Mouse (Mus musculus): ENCODE data around the gene Pex16. TPM values are rescaled to one million over a fixed set of nuclear protein-coding genes. Genes with fewer than 3 reads are reported as not detected.

The Pex16 gene
- polyA plus RNA-seq, 1 experiment = 28.2 TPM

- H3K4me1 ChIP-seq = peaks cover 17% of the 10 kb centered on the region
- TF ChIP-seq FLI1 (IDR thresholded peaks at IDR 0.05; ENCODE audit: low read length) (no peak), GATA1 (IDR thresholded peaks at IDR 0.05; ENCODE audit: borderline replicate concordance, low read length) (no peak)
- peaks cover 78% of the 10 kb centered on the region for H3K36me3 ChIP-seq (replicated peaks; ENCODE audit: low read length)
- peaks cover 6% of the 10 kb centered on the region for H3K9me3 ChIP-seq
- peaks cover 18% of the 10 kb centered on the region for H3K27me3 ChIP-seq (replicated peaks)
- H3K4me3 ChIP-seq (replicated peaks) = no peak overlapping the region
Observed at GRCm38 (mm10) chr2:92405687-92406086, 31.2 kb downstream of the Pex16 start.

GRCm38 (mm10) chr2:92408309-92409045 is 34.0 kb downstream of the Pex16 start:
- Histone ChIP-seq H3K27me3 (replicated peaks) (no peaks in the 10 kb centered on the region), H3K36me3 (replicated peaks; ENCODE audit: low read length) (peaks cover 100% of the 10 kb centered on the region), H3K9me3 (no peaks in the 10 kb centered on the region), H3K4me3 (replicated peaks) (no peak overlapping the region), H3K4me1 (no peaks in the 10 kb centered on the region)
- no peak for TF ChIP-seq GATA1 (IDR thresholded peaks at IDR 0.05; ENCODE audit: borderline replicate concordance, low read length)
- TF ChIP-seq FLI1 (IDR thresholded peaks at IDR 0.05; ENCODE audit: low read length) = no peak

- Histone ChIP-seq H3K4me3 (replicated peaks) (no peak overlapping the region), H3K9me3 (no peaks in the 10 kb centered on the region), H3K36me3 (replicated peaks; ENCODE audit: low read length) (peaks cover 100% of the 10 kb centered on the region), H3K4me1 (no peaks in the 10 kb centered on the region), H3K27me3 (replicated peaks) (no peaks in the 10 kb centered on the region)
- no peak for TF ChIP-seq FLI1 (IDR thresholded peaks at IDR 0.05; ENCODE audit: low read length)
- no peak for TF ChIP-seq GATA1 (IDR thresholded peaks at IDR 0.05; ENCODE audit: borderline replicate concordance, low read length)
Observed at GRCm38 (mm10) chr2:92411705-92412104, 37.2 kb downstream of the Pex16 start.

GRCm38 (mm10) chr2:92421723-92422387 is 47.4 kb downstream of the Pex16 start:
- no peaks in the 10 kb centered on the region for H3K27me3 ChIP-seq (replicated peaks)
- H3K9me3 ChIP-seq = no peaks in the 10 kb centered on the region
- TF ChIP-seq FLI1 (IDR thresholded peaks at IDR 0.05; ENCODE audit: low read length) (no peak), GATA1 (IDR thresholded peaks at IDR 0.05; ENCODE audit: borderline replicate concordance, low read length) (no peak)
- H3K4me3 ChIP-seq (replicated peaks) = no peak overlapping the region
- H3K36me3 ChIP-seq (replicated peaks; ENCODE audit: low read length) = peaks cover 100% of the 10 kb centered on the region
- peaks cover 60% of the 10 kb centered on the region for H3K4me1 ChIP-seq

- Histone ChIP-seq H3K9me3 (no peaks in the 10 kb centered on the region), H3K36me3 (replicated peaks; ENCODE audit: low read length) (peaks cover 98% of the 10 kb centered on the region), H3K4me1 (peaks cover 64% of the 10 kb centered on the region), H3K4me3 (replicated peaks) (peak overlapping the region; percentile 71), H3K27me3 (replicated peaks) (no peaks in the 10 kb centered on the region)
- TF ChIP-seq FLI1 (IDR thresholded peaks at IDR 0.05; ENCODE audit: low read length) (no peak), GATA1 (IDR thresholded peaks at IDR 0.05; ENCODE audit: borderline replicate concordance, low read length) (no peak)
Observed at GRCm38 (mm10) chr2:92422388-92423135, 48.1 kb downstream of the Pex16 start.

GRCm38 (mm10) chr2:92423156-92423555 is 48.7 kb downstream of the Pex16 start:
- Histone ChIP-seq H3K4me1 (peaks cover 67% of the 10 kb centered on the region), H3K36me3 (replicated peaks; ENCODE audit: low read length) (peaks cover 97% of the 10 kb centered on the region), H3K9me3 (no peaks in the 10 kb centered on the region), H3K4me3 (replicated peaks) (no peak overlapping the region), H3K27me3 (replicated peaks) (no peaks in the 10 kb centered on the region)
- TF ChIP-seq FLI1 (IDR thresholded peaks at IDR 0.05; ENCODE audit: low read length) = no peak
- TF ChIP-seq GATA1 (IDR thresholded peaks at IDR 0.05; ENCODE audit: borderline replicate concordance, low read length) = no peak

GRCm38 (mm10) chr2:92423702-92424461 is 49.4 kb downstream of the Pex16 start:
- Histone ChIP-seq H3K4me3 (replicated peaks) (no peak overlapping the region), H3K27me3 (replicated peaks) (no peaks in the 10 kb centered on the region), H3K4me1 (peaks cover 75% of the 10 kb centered on the region), H3K9me3 (no peaks in the 10 kb centered on the region), H3K36me3 (replicated peaks; ENCODE audit: low read length) (peaks cover 92% of the 10 kb centered on the region)
- no peak for TF ChIP-seq FLI1 (IDR thresholded peaks at IDR 0.05; ENCODE audit: low read length)
- no peak for TF ChIP-seq GATA1 (IDR thresholded peaks at IDR 0.05; ENCODE audit: borderline replicate concordance, low read length)

- H3K4me1 ChIP-seq = peaks cover 83% of the 10 kb centered on the region
- TF ChIP-seq FLI1 (IDR thresholded peaks at IDR 0.05; ENCODE audit: low read length) (no peak), GATA1 (IDR thresholded peaks at IDR 0.05; ENCODE audit: borderline replicate concordance, low read length) (no peak)
- no peaks in the 10 kb centered on the region for H3K9me3 ChIP-seq
- H3K4me3 ChIP-seq (replicated peaks) = no peak overlapping the region
- H3K27me3 ChIP-seq (replicated peaks) = no peaks in the 10 kb centered on the region
- H3K36me3 ChIP-seq (replicated peaks; ENCODE audit: low read length) = peaks cover 90% of the 10 kb centered on the region
Observed at GRCm38 (mm10) chr2:92424462-92425308, 50.2 kb downstream of the Pex16 start.

Measured in megakaryocyte, embryonic 14.5 days (primary cell).